Mouse (Mus musculus): Measurements from ENCODE around the gene B3gnt3. TPM values are rescaled to one million over a fixed set of nuclear protein-coding genes. Genes with fewer than 3 reads are reported as not detected.
"Not testable (repeated sequence)": the region's sequence is repeated elsewhere in the genome, so short reads cannot be mapped to it uniquely, and the experiment has no call there.

The B3gnt3 gene
- polyA plus RNA-seq, 1 experiment: 0.77 TPM

DNA sequence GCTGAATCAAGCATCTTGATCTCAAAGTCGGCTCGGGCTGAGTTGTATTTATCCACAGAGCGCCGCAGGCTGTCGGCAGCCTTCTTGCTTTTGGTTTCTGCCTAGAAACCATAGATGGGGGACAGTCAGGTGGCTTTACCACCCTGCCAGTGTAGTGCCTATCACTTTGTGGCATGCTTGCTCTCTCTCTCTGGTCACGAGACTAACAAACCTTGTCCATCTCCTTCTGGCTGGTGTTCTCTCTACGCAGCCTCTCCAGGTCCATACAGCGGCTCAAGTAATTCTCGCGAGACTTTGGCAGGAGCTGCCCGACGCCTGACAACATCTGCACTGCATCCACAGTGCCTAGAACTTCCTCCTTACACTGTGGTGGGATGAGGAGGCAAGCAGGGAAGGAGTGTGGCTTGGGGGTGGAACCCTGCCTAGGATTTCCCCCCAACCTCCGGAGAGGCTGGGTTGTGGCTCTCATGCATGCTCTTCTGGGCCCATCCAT lies 15.0 kb upstream of the B3gnt3 start:
- H3K4me1 ChIP-seq: no peaks in the 10 kb centered on the region; the same call in 1 of the 2 replicates
- no peak overlapping the region for H3K4me3 ChIP-seq (replicated peaks)
- H3K9me3 ChIP-seq: no peaks in the 10 kb centered on the region
- H3K27me3 ChIP-seq (replicated peaks): peaks cover 20% of the 10 kb centered on the region
- TF ChIP-seq GATA1 (IDR thresholded peaks at IDR 0.05; ENCODE audit: borderline replicate concordance, low read length) (no peak), FLI1 (IDR thresholded peaks at IDR 0.05; ENCODE audit: low read length) (no peak)
- peaks cover 93% of the 10 kb centered on the region for H3K36me3 ChIP-seq (replicated peaks; ENCODE audit: low read length)

DNA sequence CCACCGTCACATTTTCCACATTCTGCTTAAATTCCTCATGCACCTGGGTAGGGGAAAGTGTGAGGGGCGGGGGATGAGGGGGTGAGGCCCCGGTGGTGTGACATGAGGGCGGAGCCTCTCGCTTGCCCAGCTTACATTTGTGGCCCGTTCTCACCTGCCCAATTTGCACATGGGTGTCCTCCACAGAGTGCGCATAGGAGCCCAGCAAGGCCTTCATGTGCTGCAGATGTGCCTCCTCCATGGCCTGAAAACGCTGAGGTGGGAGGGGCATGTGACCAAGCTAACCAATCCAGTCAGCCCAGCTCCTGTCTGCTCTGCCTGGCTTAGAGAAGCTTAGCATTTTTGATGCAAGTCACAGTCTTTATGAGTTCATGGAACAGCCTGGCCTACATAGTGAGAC lies 13.9 kb upstream of the B3gnt3 start:
- no peak for TF ChIP-seq GATA1 (IDR thresholded peaks at IDR 0.05; ENCODE audit: borderline replicate concordance, low read length)
- TF ChIP-seq FLI1 (IDR thresholded peaks at IDR 0.05; ENCODE audit: low read length): no peak
- no peak overlapping the region for H3K4me3 ChIP-seq (replicated peaks)
- H3K9me3 ChIP-seq: no peaks in the 10 kb centered on the region
- peaks cover 93% of the 10 kb centered on the region for H3K36me3 ChIP-seq (replicated peaks; ENCODE audit: low read length)
- H3K27me3 ChIP-seq (replicated peaks): peaks cover 24% of the 10 kb centered on the region
- no peaks in the 10 kb centered on the region; the same call in 1 of the 2 replicates for H3K4me1 ChIP-seq

DNA sequence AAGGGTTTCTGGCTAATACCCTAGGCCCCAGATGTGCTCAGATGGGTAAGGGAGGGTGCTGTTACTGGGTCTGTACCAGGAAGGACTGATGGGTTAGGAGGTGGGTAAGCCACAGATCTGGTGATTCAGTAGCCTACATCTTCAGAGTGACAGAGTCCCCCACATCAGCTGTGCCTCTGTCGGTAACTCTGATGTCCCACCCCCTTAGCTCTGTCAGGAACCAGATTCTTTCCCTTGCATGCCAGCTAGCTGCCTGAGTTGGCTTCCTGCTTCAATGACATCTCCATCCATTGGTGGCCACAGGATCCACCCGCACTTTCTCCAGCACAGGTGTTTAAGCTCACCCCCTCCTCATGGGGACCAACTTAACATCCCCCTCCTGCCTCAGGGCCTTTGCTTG lies 10.0 kb upstream of the B3gnt3 start:
- TF ChIP-seq FLI1 (IDR thresholded peaks at IDR 0.05; ENCODE audit: low read length): no peak
- no peak for TF ChIP-seq GATA1 (IDR thresholded peaks at IDR 0.05; ENCODE audit: borderline replicate concordance, low read length)
- Histone ChIP-seq H3K4me1 (peaks cover 15% of the 10 kb centered on the region; the same call in 1 of the 2 replicates), H3K27me3 (replicated peaks) (peaks cover 23% of the 10 kb centered on the region), H3K36me3 (replicated peaks; ENCODE audit: low read length) (peaks cover 77% of the 10 kb centered on the region), H3K4me3 (replicated peaks) (no peak overlapping the region), H3K9me3 (no peaks in the 10 kb centered on the region)

DNA sequence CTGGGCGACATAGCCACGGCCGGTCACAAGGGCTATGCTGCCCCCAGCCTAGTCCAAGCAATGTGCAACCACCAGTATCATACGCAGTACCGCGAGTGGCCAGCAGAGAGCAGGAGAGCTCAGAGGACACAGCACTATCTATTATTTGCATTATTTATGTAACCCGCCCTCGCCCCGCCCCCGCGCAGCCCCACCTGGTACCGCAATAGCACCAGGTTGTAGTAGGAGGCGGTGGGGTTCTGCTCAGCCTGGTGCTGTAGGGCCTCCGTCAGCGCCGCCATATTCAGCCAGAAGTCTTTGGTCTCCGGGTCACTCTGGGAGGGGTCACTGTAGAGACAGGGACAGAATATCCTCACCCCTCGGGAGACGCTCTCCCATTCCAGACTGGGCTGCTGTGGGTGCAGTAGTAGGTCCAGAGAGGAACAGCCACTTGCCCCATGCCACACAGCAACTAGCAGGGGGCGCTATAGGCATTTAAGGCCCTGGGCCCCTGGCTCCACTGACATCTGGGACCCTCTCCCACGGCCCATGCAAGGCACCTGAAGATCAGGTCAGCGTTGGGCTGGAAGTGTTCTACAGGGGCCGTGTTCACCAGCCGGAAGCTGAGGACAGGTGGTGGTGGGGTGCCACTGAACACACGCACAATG lies 8.3 kb upstream of the B3gnt3 start:
- Histone ChIP-seq H3K27me3 (replicated peaks) (peaks cover 27% of the 10 kb centered on the region), H3K9me3 (no peaks in the 10 kb centered on the region), H3K4me1 (peaks cover 15% of the 10 kb centered on the region; the same call in 1 of the 2 replicates), H3K36me3 (replicated peaks; ENCODE audit: low read length) (peaks cover 63% of the 10 kb centered on the region), H3K4me3 (replicated peaks) (peak overlapping the region; percentile 14)
- TF ChIP-seq FLI1 (IDR thresholded peaks at IDR 0.05; ENCODE audit: low read length) (no peak), GATA1 (IDR thresholded peaks at IDR 0.05; ENCODE audit: borderline replicate concordance, low read length) (no peak)

DNA sequence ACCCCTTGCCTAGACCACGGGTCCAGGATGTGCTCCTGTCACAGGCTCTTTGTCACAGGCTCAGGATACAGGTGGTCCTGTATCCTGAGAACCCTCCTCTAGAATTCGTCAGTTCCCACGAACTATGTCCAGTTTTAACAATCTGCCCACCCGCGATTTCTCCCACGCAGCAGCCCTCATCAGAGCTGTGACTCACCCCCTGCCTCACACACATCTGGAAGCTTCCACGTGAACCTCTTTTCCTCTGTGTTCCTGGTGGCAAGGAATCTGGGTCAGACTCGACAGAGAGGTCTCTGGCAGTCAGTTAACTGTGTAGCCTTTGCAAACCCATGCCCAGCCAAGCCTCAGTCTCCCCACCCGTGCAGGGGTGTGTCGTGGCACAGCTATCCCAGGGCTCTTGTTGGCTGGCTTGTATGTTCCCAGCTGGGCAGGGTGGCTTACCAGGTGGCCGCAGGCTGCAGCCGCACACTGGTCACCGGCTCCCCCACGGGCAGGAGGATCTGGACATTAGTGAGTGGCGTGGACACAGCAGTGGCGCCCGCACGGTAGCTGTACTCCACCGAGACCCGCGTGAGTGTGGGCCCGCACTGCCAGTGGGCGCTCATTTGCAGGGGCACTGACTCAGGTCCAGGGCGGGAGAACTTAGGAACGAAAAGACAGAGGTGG lies 7.7 kb upstream of the B3gnt3 start:
- Histone ChIP-seq H3K4me1 (peaks cover 15% of the 10 kb centered on the region; the same call in 1 of the 2 replicates), H3K9me3 (no peaks in the 10 kb centered on the region), H3K4me3 (replicated peaks) (peak overlapping the region; percentile 14), H3K27me3 (replicated peaks) (peaks cover 25% of the 10 kb centered on the region), H3K36me3 (replicated peaks; ENCODE audit: low read length) (peaks cover 57% of the 10 kb centered on the region)
- no peak for TF ChIP-seq GATA1 (IDR thresholded peaks at IDR 0.05; ENCODE audit: borderline replicate concordance, low read length)
- TF ChIP-seq FLI1 (IDR thresholded peaks at IDR 0.05; ENCODE audit: low read length): no peak

DNA sequence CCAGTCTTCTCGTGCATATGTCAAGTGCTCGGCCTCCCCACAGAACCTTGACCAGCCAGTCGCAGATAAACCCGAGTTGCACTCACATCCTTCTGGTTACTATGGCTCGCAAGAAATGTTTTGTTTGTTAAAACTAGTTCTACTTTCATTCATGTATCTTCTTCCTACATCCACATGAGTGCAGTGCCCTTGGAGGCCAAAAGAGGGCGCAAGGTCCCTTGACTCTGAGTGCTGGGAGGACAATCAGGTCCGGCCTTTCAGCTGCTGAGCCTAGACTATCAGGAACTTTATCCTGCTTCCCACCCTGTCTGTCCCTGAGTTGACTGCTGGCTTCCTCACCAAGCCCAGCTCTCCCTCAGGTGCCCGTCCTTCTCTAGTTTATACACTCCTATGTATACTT lies 6.3 kb upstream of the B3gnt3 start:
- Histone ChIP-seq H3K36me3 (replicated peaks; ENCODE audit: low read length) (peaks cover 43% of the 10 kb centered on the region), H3K27me3 (replicated peaks) (peaks cover 24% of the 10 kb centered on the region), H3K4me1 (peaks cover 20% of the 10 kb centered on the region), H3K9me3 (no peaks in the 10 kb centered on the region), H3K4me3 (replicated peaks) (no peak overlapping the region)
- no peak for TF ChIP-seq GATA1 (IDR thresholded peaks at IDR 0.05; ENCODE audit: borderline replicate concordance, low read length)
- no peak for TF ChIP-seq FLI1 (IDR thresholded peaks at IDR 0.05; ENCODE audit: low read length)

DNA sequence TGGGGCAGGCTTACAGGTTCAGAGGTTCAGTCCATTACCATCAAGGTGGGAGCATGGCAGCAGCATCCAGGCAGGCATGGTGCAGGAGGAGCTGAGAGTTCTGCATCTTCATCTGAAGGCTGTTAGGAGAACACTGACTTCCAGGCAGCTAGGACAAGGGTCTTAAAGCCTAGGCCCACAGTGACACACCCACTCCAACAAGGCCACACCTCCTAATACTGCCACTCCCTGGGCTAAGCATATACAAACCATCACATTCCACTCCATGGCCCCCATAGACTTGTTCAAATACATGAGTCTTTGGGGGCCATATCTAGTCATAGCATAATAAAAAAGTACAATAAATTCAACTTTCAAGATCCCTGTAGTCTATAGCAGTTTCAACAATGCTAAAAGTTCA lies 1.8 kb upstream of the B3gnt3 start:
- Histone ChIP-seq H3K4me1 (peaks cover 40% of the 10 kb centered on the region), H3K27me3 (replicated peaks) (peaks cover 37% of the 10 kb centered on the region)
- not testable (repeated sequence) for H3K36me3 ChIP-seq (replicated peaks; ENCODE audit: low read length); H3K9me3 ChIP-seq; H3K4me3 ChIP-seq (replicated peaks)

DNA sequence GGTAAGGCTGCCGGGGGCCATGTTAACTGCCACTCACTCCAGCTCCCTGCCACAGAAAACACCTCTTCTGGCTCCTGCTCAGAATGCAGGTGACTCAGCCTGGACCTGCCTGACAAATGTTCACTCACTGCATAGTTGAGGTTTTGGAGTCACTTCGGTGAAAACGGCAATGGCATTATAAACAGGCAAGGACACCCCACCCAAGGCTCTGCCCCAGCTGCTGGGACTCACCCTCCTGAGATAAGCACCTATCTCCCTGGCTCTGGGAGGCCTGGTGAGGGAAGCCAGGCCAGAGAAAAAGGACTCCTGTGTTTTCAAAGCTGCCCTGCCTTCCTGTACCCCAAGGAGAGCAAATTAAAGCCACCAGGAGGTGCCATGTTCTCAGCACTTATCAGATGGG lies 1.3 kb upstream of the B3gnt3 start:
- H3K4me1 ChIP-seq: peaks cover 43% of the 10 kb centered on the region
- TF ChIP-seq GATA1 (IDR thresholded peaks at IDR 0.05; ENCODE audit: borderline replicate concordance, low read length) (no peak), FLI1 (IDR thresholded peaks at IDR 0.05; ENCODE audit: low read length) (no peak)
- H3K4me3 ChIP-seq (replicated peaks): no peak overlapping the region
- no peaks in the 10 kb centered on the region for H3K9me3 ChIP-seq
- no peaks in the 10 kb centered on the region for H3K36me3 ChIP-seq (replicated peaks; ENCODE audit: low read length)
- peaks cover 37% of the 10 kb centered on the region for H3K27me3 ChIP-seq (replicated peaks)

DNA sequence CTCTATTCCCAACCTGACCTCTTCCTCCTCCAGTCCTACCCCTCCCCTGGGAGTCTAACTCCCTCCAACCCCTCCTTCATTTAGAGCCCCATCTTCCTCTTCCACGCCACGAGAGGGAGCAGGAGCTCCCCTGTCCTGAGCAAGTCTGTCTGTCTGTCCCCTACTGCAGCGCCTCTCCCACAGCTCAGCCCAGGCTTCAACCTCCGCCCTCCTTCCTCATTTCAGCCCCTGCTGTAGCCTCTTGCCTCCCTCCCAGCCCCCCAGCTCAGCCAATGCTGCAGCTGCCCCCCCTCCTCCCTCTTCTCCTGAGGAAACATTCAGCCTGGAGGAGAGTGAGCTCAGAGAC lies 471 bp upstream of the B3gnt3 start:
- TF ChIP-seq GATA1 (IDR thresholded peaks at IDR 0.05; ENCODE audit: borderline replicate concordance, low read length) (no peak), FLI1 (IDR thresholded peaks at IDR 0.05; ENCODE audit: low read length) (no peak)
- Histone ChIP-seq H3K4me3 (replicated peaks) (peak overlapping the region; percentile 88), H3K36me3 (replicated peaks; ENCODE audit: low read length) (no peaks in the 10 kb centered on the region), H3K4me1 (peaks cover 42% of the 10 kb centered on the region), H3K9me3 (no peaks in the 10 kb centered on the region), H3K27me3 (replicated peaks) (peaks cover 37% of the 10 kb centered on the region)

DNA sequence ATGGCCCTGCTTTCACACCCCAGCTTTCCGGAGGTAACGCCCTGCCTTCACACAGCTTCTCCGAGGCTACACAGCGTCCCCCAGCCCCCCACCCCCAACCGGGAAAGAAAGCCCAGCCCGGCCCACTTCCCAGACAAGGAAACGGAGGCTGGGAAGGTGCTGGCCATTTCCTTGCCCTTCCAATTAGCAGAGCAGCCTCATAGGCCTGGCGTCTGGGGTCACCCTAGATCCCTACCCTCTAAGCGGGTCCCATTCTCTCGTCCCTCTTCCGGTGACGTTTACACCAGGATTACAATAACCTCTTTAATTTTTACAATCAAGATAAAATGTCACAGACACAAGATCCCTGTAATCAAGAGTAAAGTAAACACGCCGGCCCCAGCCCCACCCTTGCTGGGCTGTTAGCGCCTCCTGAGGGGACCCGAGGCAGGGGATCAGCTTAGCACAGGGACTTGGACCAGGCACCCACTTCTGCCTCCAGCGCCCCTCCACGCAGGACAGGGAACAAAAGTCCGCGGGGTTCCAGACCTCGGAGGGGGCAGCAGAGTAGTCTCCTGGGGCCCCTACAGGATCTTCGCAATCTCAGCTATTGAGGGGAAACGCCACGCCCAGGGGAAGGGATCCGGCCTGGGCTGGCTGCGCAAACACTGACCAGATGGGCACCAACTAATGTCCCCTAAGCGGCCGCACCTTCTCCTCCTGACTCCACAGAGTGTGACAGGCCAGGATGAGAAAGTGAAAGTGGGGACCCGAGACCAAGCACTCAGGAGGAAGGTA lies 908 bp downstream of the B3gnt3 start:
- H3K36me3 ChIP-seq (replicated peaks; ENCODE audit: low read length): no peaks in the 10 kb centered on the region
- H3K27me3 ChIP-seq (replicated peaks): peaks cover 38% of the 10 kb centered on the region
- peak overlapping the region; percentile 88 for H3K4me3 ChIP-seq (replicated peaks)
- TF ChIP-seq GATA1 (IDR thresholded peaks at IDR 0.05; ENCODE audit: borderline replicate concordance, low read length): no peak
- no peak for TF ChIP-seq FLI1 (IDR thresholded peaks at IDR 0.05; ENCODE audit: low read length)
- H3K9me3 ChIP-seq: no peaks in the 10 kb centered on the region
- H3K4me1 ChIP-seq: peaks cover 42% of the 10 kb centered on the region

DNA sequence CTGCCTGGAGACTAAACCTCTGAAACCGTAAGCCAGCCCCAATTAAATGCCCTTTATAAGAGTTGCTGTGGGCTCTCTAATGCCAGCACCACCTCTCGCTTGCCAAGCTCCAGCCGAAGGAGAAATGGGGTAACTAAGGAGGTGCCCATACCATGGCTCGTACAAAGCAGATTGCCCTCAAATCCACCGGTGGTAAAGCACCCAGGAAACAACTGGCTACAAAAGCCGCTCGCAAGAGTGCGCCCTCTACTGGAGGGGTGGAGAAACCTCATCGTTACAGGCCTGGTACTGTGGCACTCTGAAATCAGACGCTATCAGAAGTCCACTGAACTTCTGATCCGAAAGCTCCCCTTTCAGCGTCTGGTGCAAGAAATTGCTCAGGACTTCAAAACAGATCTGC lies 6.1 kb downstream of the B3gnt3 start:
- H3K36me3 ChIP-seq (replicated peaks; ENCODE audit: low read length); H3K4me3 ChIP-seq (replicated peaks); H3K9me3 ChIP-seq: not testable (repeated sequence)
- Histone ChIP-seq H3K4me1 (peaks cover 50% of the 10 kb centered on the region), H3K27me3 (replicated peaks) (peaks cover 42% of the 10 kb centered on the region)

Data from megakaryocyte, embryonic 14.5 days (primary cell).